Comparison of ENCODE assay signal across 14 mouse cellular contexts in genomic region chrX:52514553-52514952, GRCm38 (mm10).
DNase-seq lines count a peak whose midpoint lies in the region; ATAC-seq and TF ChIP-seq lines count a peak whose summit lies in the region.
"Had no signal": no experiment of that assay in that cellular context is flagged by ENCODE, and none has a peak within 500 bp of the region (broad histone marks: within the 10 kb centered on the region; RNA-seq: fewer than 3 reads in every experiment).

No protein-coding gene starts in this region.

- H3K36me3 ChIP-seq in kidney, adult 2 months (ENCODE audit: control insufficient read depth, insufficient read depth, low read length) = no peaks in the 10 kb centered on the region
- H3K36me3 ChIP-seq in stomach, postnatal 0 days (ENCODE audit: control insufficient read depth, insufficient read depth, low read length) = no peaks in the 10 kb centered on the region

- no peaks in the 10 kb centered on the region for H3K27me3 ChIP-seq in kidney, adult 2 months (replicated peaks; ENCODE audit: control insufficient read depth, insufficient read depth, low read length)
- no peaks in the 10 kb centered on the region for H3K27me3 ChIP-seq in stomach, postnatal 0 days (ENCODE audit: control insufficient read depth, insufficient read depth, low read length)

- H3K4me2 ChIP-seq in stomach, postnatal 0 days (replicated peaks; ENCODE audit: low read depth) = no peak overlapping the region

- TF ChIP-seq CTCF in kidney, adult 2 months (conservative IDR thresholded peaks at IDR 0.05; ENCODE audit: insufficient read depth, insufficient read length, low read depth, low read length) = no peak
- TF ChIP-seq CTCF in stomach, postnatal 0 days (IDR thresholded peaks at IDR 0.05; ENCODE audit: low read depth) = no peak

- WGBS in kidney, adult 2 months = 42% methylated on average over 3 of the region's 3 CpGs
- WGBS in stomach, postnatal 0 days = 34% methylated on average over 3 of the region's 3 CpGs

- H3K9ac ChIP-seq in stomach, postnatal 0 days (ENCODE audit: low read length) = no peak overlapping the region

- H3K4me3 ChIP-seq in kidney, adult 2 months (ENCODE audit: insufficient read depth, low read depth, low read length) = no peak overlapping the region
- no peak overlapping the region for H3K4me3 ChIP-seq in stomach, postnatal 0 days (ENCODE audit: low read depth, low read length)
- H3K4me3 ChIP-seq: left cerebral cortex, adult 2 months had no signal

- no peaks in the 10 kb centered on the region for H3K9me3 ChIP-seq in stomach, postnatal 0 days (ENCODE audit: control insufficient read depth, low read length)

- no peak overlapping the region for H3K27ac ChIP-seq in kidney, adult 2 months (ENCODE audit: insufficient read depth, low read depth, low read length)
- no peak overlapping the region for H3K27ac ChIP-seq in stomach, postnatal 0 days (replicated peaks)
- H3K27ac ChIP-seq: left cerebral cortex, adult 2 months had no signal

- peak; percentile 1 for DNase-seq in gastrocnemius, adult 18-20 months (ENCODE audit: low spot score)
- no peak for DNase-seq in gastrocnemius, adult 8-10 months (ENCODE audit: low spot score in 2 of 2)
- DNase-seq in kidney, postnatal 14 days = peak; percentile 19
- DNase-seq in kidney, adult 2 months = no peak
- peak; percentile 20 to 35 for DNase-seq in right cerebral cortex, postnatal 10 days (ENCODE audit: low spot score in 2 of 2)
- DNase-seq in right cerebral cortex, adult 2 months (ENCODE audit: low spot score in 2 of 2) = no peak
- peak; percentile 12 for DNase-seq in stomach, postnatal 0 days (ENCODE audit: low spot score)
- DNase-seq: adrenal gland, postnatal 14 days; cerebellum, adult 2 months; lung, postnatal 14 days had no signal

- H3K4me1 ChIP-seq in kidney, adult 2 months (ENCODE audit: control insufficient read depth, insufficient read depth, low read length) = no peaks in the 10 kb centered on the region
- H3K4me1 ChIP-seq in stomach, postnatal 0 days (replicated peaks; ENCODE audit: control insufficient read depth, insufficient read depth) = no peaks in the 10 kb centered on the region

- no peak for TF ChIP-seq EP300 in stomach, postnatal 0 days (optimal IDR thresholded peaks at IDR 0.05)

- TF ChIP-seq POLR2A in kidney, adult 2 months (IDR thresholded peaks at IDR 0.05; ENCODE audit: low read depth, low read length) = no peak

- no peak for ATAC-seq in stomach, postnatal 0 days (ENCODE audit: low FRiP score, low TSS enrichment)
- ATAC-seq in frontal cortex, adult (ENCODE audit: low TSS enrichment) = no peak
- ATAC-seq: intestine, embryonic 16.5 days; Patski had no signal

Comparison
In these comparisons a context has a peak if more than half of its experiments do, and no peak if none do; other contexts are left out.
1. DNase-seq: peak in gastrocnemius, adult 18-20 months (single experiment), kidney, postnatal 14 days (single experiment), right cerebral cortex, postnatal 10 days (2 of 2) and stomach, postnatal 0 days (single experiment); none in gastrocnemius, adult 8-10 months (0 of 2), kidney, adult 2 months (single experiment) and right cerebral cortex, adult 2 months (0 of 2).